Mouse (Mus musculus) heart, adult 2 months (tissue): ENCODE results near the gene Rmi2. TPM values are rescaled to one million over a fixed set of nuclear protein-coding genes. Genes with fewer than 3 reads are reported as not detected.
A peak's percentile ranks its signal among the peaks of the same experiment; 100 is the strongest.

Experiments used
- DNase-seq, 2 experiments: peaks; one replicate each; pipeline ENCODE4 v3.0.0; 2021
- H3K27ac ChIP-seq: fragments of 200-600 bp; 2 replicates; pipeline ENCODE4 v1.8.1; 2022
- H3K27me3 ChIP-seq: fragments of 200-500 bp; 2 replicates; pipeline ENCODE4 v1.6.1; 2012; ENCODE audit warnings: mild to moderate bottlenecking, low read length, inconsistent platforms, mixed read lengths; ENCODE audit not compliant: control insufficient read depth, insufficient read depth
- H3K36me3 ChIP-seq: fragments of 200-500 bp; 2 replicates; pipeline ENCODE4 v1.6.1; 2012; ENCODE audit warnings: low read length, inconsistent platforms; ENCODE audit not compliant: control insufficient read depth, insufficient read depth
- H3K4me1 ChIP-seq: fragments of 200-500 bp; 2 replicates; pipeline ENCODE4 v1.6.1; 2011; ENCODE audit warnings: low read length; ENCODE audit not compliant: control insufficient read depth, insufficient read depth
- H3K4me3 ChIP-seq: fragments of 200-600 bp; 2 replicates; pipeline ENCODE4 v1.8.1; 2022
- H3K79me2 ChIP-seq: fragments of 200-500 bp; replicated peaks from 2 replicates; pipeline ENCODE4 v1.6.1; 2012; ENCODE audit warnings: mild to moderate bottlenecking, inconsistent platforms, low read length, moderate library complexity, mixed read lengths; ENCODE audit not compliant: control insufficient read depth, insufficient read depth
- H3K9ac ChIP-seq: fragments of 200-500 bp; 2 replicates; pipeline ENCODE4 v1.6.1; 2012; ENCODE audit warnings: low read depth, mild to moderate bottlenecking, control low read depth, inconsistent platforms, low read length, mixed read lengths
- CTCF ChIP-seq: fragments of 200-600 bp; IDR thresholded peaks from 2 replicates; pipeline ENCODE4 v1.8.1; 2022; ENCODE audit warnings: antibody characterized with exemption, mild to moderate bottlenecking, moderate library complexity
- EP300 ChIP-seq: fragments of 200-500 bp; IDR thresholded peaks from 2 replicates; pipeline ENCODE4 v1.6.1; 2011; ENCODE audit warnings: low read depth, low read length, control low read depth; ENCODE audit not compliant: insufficient read depth
- POLR2A ChIP-seq: fragments of 200-500 bp; IDR thresholded peaks from 2 replicates; pipeline ENCODE4 v1.6.1; 2011; ENCODE audit warnings: mild to moderate bottlenecking, low read depth, low read length, control low read depth; ENCODE audit not compliant: insufficient read depth
- whole genome bisulfite sequencing: fragments of 180-500 bp; shearing (Covaris S2); methylation state at CpG from one replicate; pipeline ENCODE4 v1.1.7; 2018; 5-methylcytosine and 5-hydroxymethylcytosine counted together
- intact Hi-C: fragments of 180-260 bp; cut with DNase I; formaldehyde crosslinking; loops from one replicate; pipeline ENCODE4 v1.15.1; 2025
- polyA plus RNA-seq: library from polyadenylated mRNA; depleted of rRNA; stranded (reverse); fragments of >200 nt; gene quantifications from 2 replicates; pipeline ENCODE4 v1.2.3, GENCODE M21; 2012
- total RNA-seq, 2 experiments: library from RNA; stranded (reverse); gene quantifications; 2 replicates each; pipeline ENCODE4 v1.2.3; 2021

The Rmi2 gene
- total and polyA plus RNA-seq, 3 experiments, result 0.26 to 0.45 (median 0.30) TPM

GRCm38 (mm10) chr16:10810376-10810775 lies 24.5 kb upstream of the Rmi2 start:
- DNase-seq, result no peak
- no peak overlapping the region for H3K4me3 ChIP-seq
- no peaks in the 10 kb centered on the region for H3K79me2 ChIP-seq
- no peak overlapping the region for H3K27ac ChIP-seq
- H3K9ac ChIP-seq, result no peak overlapping the region
- H3K4me1 ChIP-seq, result peaks cover 2% of the 10 kb centered on the region
- WGBS, result 96% methylated on average over 1 of the region's 1 CpGs
- intact Hi-C loops, result no loop called here
- TF ChIP-seq EP300, result no peak
- TF ChIP-seq CTCF, result no peak
- TF ChIP-seq POLR2A, result no peak
- no peaks in the 10 kb centered on the region for H3K36me3 ChIP-seq
- H3K27me3 ChIP-seq, result no peaks in the 10 kb centered on the region

GRCm38 (mm10) chr16:10812865-10813371 lies 21.9 kb upstream of the Rmi2 start, which contains the start of gene Gm11172:
Gene Gm11172, plus strand, starts transcription at chr16:10812915.
- intact Hi-C loops, result no loop called here
- Histone ChIP-seq H3K4me3 (no peak within 1 kb of the TSS), H3K27ac (no peak within 1 kb of the TSS), H3K27me3 (no peaks in the 10 kb centered on the region), H3K9ac (no peak within 1 kb of the TSS), H3K4me1 (peaks cover 2% of the 10 kb centered on the region), H3K36me3 (no peaks in the 10 kb centered on the region), H3K79me2 (no peaks in the 10 kb centered on the region)
- WGBS, result 67% methylated on average over 2 of the region's 2 CpGs
- DNase-seq, result no peak
- TF ChIP-seq POLR2A (no peak), EP300 (no peak), CTCF (no peak)

- no peak for DNase-seq
- TF ChIP-seq EP300 (no peak), CTCF (no peak), POLR2A (no peak)
- H3K79me2 ChIP-seq, result no peaks in the 10 kb centered on the region
- H3K27ac ChIP-seq, result no peak overlapping the region
- WGBS, result 85% methylated on average over 4 of the region's 4 CpGs
- H3K4me3 ChIP-seq, result no peak overlapping the region
- intact Hi-C loops, result no loop called here
- no peaks in the 10 kb centered on the region for H3K27me3 ChIP-seq
- H3K4me1 ChIP-seq, result peaks cover 2% of the 10 kb centered on the region
- H3K9ac ChIP-seq, result no peak overlapping the region
- no peaks in the 10 kb centered on the region for H3K36me3 ChIP-seq
Measured at GRCm38 (mm10) chr16:10813726-10814125, 21.1 kb upstream of the Rmi2 start.

- Histone ChIP-seq H3K9ac (no peak overlapping the region), H3K4me1 (peaks cover 4% of the 10 kb centered on the region), H3K27ac (no peak overlapping the region), H3K27me3 (no peaks in the 10 kb centered on the region), H3K36me3 (no peaks in the 10 kb centered on the region), H3K4me3 (no peak overlapping the region), H3K79me2 (no peaks in the 10 kb centered on the region)
- 52% methylated on average over 4 of the region's 4 CpGs for WGBS
- DNase-seq, result peak in 1 of 2 experiments; percentile 25
- intact Hi-C loops, result no loop called here
- TF ChIP-seq CTCF, result no peak
- TF ChIP-seq EP300, result no peak
- TF ChIP-seq POLR2A, result no peak
Measured at GRCm38 (mm10) chr16:10814864-10815263, 20.0 kb upstream of the Rmi2 start.

- DNase-seq, result no peak
- intact Hi-C loops, result no loop called here
- 69% methylated on average over 4 of the region's 4 CpGs for WGBS
- no peaks in the 10 kb centered on the region for H3K27me3 ChIP-seq
- TF ChIP-seq EP300 (no peak), POLR2A (no peak), CTCF (no peak)
- H3K27ac ChIP-seq, result no peak overlapping the region
- H3K4me3 ChIP-seq, result no peak overlapping the region
- peaks cover 6% of the 10 kb centered on the region for H3K4me1 ChIP-seq
- H3K79me2 ChIP-seq, result no peaks in the 10 kb centered on the region
- H3K9ac ChIP-seq, result no peak overlapping the region
- H3K36me3 ChIP-seq, result no peaks in the 10 kb centered on the region
Measured at GRCm38 (mm10) chr16:10818579-10819135, 16.2 kb upstream of the Rmi2 start.

- no peak for TF ChIP-seq POLR2A
- TF ChIP-seq CTCF, result no peak
- no peak for TF ChIP-seq EP300
- Histone ChIP-seq H3K27ac (no peak overlapping the region), H3K36me3 (no peaks in the 10 kb centered on the region), H3K9ac (no peak overlapping the region), H3K4me1 (peaks cover 5% of the 10 kb centered on the region), H3K27me3 (no peaks in the 10 kb centered on the region), H3K4me3 (no peak overlapping the region), H3K79me2 (no peaks in the 10 kb centered on the region)
- peak in 1 of 2 experiments; percentile 45 for DNase-seq
- intact Hi-C loops, result no loop called here
- WGBS, result 59% methylated on average over 3 of the region's 3 CpGs
Measured at GRCm38 (mm10) chr16:10819966-10820365, 14.9 kb upstream of the Rmi2 start.
